Mouse (Mus musculus) inflammation-experienced regulatory T-cells, adult 16 weeks (primary cell): ENCODE results near the gene Hoxc4. TPM values are rescaled to one million over a fixed set of nuclear protein-coding genes. Genes with fewer than 3 reads are reported as not detected.

Source experiments
- polyA plus RNA-seq: library from polyadenylated mRNA; unstranded; fragments of 100-300 nt; shearing (Covaris generic); gene quantifications from one replicate; pipeline ENCODE4 v1.2.1, GENCODE M21; 2017

Hoxc4 gene
- polyA plus RNA-seq = not detected

DNA sequence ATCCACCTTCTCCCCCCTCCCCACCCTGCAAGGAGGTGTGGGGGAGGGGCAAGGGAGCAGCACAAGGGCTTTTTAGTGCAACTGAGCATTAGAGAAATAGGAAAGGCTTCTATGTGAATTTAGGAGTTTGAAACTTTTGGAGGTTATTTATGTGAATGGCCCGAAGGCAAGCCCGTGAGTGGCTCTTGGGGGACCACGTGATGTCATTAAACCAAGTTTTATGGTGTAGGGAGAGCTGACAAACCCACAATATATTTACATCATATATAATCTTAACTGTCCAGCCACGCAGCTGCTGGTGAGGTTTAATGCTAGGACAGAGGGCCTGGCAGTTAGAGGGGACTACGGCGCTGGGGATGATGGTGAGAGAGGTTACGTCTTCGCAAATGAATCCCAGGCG is at the start of gene Hoxc4:
Gene Hoxc4 (plus strand): TSS at position 299 of the 400 bp plus-strand sequence.

DNA sequence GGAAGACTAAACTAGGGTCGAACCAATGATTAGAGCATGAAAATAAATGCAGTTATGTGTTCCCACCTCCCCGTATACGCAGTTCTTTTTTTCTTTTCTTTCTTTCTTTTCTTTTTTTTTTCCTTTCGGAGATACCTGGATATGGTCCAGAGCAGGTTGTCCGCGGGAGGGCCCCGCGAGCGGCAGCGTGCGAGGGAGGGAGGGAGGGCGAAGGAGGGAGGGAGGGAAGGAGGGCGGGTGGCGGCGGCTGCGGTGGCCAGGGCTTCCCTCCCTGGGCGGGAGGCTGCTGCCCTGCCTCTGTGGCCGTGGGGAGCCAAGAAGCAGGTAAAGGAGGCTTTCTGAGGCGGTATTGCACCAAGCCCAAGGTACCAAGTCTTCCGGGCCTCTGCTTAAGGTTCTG is 42.6 kb upstream of the Hoxc4 start, which contains the start of gene Hoxc9:
Gene Hoxc9 (plus strand): TSS at position 269 of the 400 bp plus-strand sequence.

DNA sequence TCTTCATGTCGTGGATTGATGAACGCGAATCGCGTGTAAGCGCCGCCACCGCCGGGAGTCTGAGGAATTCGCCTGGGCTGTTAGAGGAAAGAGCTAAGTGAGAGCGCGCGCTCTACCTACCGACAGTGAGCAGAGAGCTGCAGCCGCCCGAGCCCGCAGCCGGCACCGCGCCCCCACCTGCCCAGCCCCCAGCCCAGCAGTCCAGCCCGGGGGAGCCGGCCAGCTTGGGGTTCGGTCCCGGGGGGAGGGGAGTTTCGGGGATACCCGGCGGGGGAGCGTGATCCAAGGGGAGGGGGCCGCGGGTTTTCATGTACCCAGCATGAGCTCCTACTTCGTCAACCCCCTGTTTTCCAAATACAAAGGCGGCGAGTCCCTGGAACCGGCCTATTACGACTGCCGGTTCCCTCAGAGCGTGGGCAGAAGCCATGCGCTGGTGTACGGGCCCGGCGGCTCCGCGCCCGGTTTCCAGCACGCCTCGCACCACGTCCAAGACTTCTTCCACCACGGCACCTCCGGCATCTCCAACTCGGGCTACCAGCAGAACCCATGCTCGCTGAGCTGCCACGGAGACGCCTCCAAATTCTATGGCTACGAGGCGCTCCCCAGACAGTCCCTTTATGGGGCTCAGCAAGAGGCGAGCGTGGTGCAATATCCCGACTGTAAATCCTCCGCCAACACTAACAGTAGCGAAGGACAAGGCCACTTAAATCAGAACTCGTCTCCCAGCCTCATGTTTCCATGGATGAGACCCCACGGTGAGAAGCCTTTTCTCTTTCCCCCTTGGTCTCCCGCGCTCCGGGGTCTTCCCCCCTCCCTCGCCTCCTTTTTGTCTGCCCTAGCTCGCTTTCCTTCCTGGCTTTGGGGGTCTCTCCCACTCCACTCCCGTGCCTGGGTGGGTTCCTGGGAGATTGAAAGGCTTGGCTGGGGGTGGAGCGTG is 28.0 kb upstream of the Hoxc4 start, which contains the start of gene Hoxc8:
Gene Hoxc8 (plus strand): TSS at position 147 of the 937 bp plus-strand sequence.

DNA sequence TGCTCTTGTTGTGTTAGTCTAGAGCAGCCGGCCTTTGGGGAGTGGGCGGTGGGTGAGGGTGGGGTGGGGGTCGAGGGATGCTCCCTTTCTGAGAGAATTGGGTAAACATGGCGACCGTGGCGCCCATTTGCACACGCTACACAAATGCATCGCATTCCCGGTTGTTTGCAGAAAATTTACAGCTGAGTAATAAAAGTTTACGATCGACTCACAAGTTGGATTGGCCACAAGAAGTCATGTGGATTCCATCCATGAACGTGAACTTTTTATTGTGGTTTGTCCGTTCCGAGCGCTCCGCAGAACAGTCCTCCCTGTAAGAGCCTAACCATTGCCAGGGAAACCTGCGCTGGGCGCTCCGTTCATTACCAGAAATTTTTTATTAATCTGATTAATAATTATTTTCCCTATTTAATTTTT is 20.8 kb upstream of the Hoxc4 start, which contains the start of gene Hoxc6:
Gene Hoxc6 (plus strand): TSS at position 319 of the 417 bp plus-strand sequence.

Other genes with a start within 250 kb of the Hoxc4 start
- not detected for gene Hoxc13, start 97.8 kb upstream of the Hoxc4 start, polyA plus RNA-seq
- not detected for gene Hoxc12, start 82.2 kb upstream of the Hoxc4 start, polyA plus RNA-seq
- gene Hoxc11, start 64.5 kb upstream of the Hoxc4 start, polyA plus RNA-seq = not detected
- not detected for gene Hoxc10, start 52.1 kb upstream of the Hoxc4 start, polyA plus RNA-seq
- gene Hoxc5, start 51.5 kb upstream of the Hoxc4 start, polyA plus RNA-seq = not detected
- gene Hoxc9, start 42.5 kb upstream of the Hoxc4 start, polyA plus RNA-seq = not detected
- not detected for gene Hoxc8, start 28.3 kb upstream of the Hoxc4 start, polyA plus RNA-seq
- gene Hoxc6, start 20.7 kb upstream of the Hoxc4 start, polyA plus RNA-seq = not detected
- gene Smug1, start 148.2 kb downstream of the Hoxc4 start, polyA plus RNA-seq = 14.9 TPM
- gene Cbx5, start 220.9 kb downstream of the Hoxc4 start, polyA plus RNA-seq = 21.2 TPM
- 148 TPM for gene Hnrnpa1, start 221.5 kb downstream of the Hoxc4 start, polyA plus RNA-seq
- gene Nfe2, start 239.5 kb downstream of the Hoxc4 start, polyA plus RNA-seq = 0.85 TPM